Mouse (Mus musculus) lung, embryonic 14.5 days (tissue): ENCODE data around the gene Oosp1. TPM values are rescaled to one million over a fixed set of nuclear protein-coding genes. Genes with fewer than 3 reads are reported as not detected.

ENCODE experiments used
- ATAC-seq: fragments of 200-750 bp; cut with Nextera tagmentation; 2 replicates; pipeline ENCODE4 v1.8.0; 2017; ENCODE audit warnings: mild to moderate bottlenecking, moderate TSS enrichment, moderate library complexity; ENCODE audit not compliant: insufficient read depth
- DNase-seq: peaks from one replicate; pipeline ENCODE4 v3.0.0-alpha.2; 2015
- H3K27ac ChIP-seq: fragments of 300-500 bp; sonication (generic); 2 replicates; pipeline ENCODE4 v1.5.1; 2014; ENCODE audit warnings: low read depth, mild to moderate bottlenecking, moderate library complexity
- H3K27me3 ChIP-seq: fragments of 300-500 bp; sonication (generic); 2 replicates; pipeline ENCODE4 v1.6.1; 2014; ENCODE audit warnings: low read length, control low read depth; ENCODE audit not compliant: insufficient read depth
- H3K36me3 ChIP-seq: fragments of 300-500 bp; sonication (generic); 2 replicates; pipeline ENCODE4 v1.6.1; 2014; ENCODE audit warnings: control low read depth; ENCODE audit not compliant: insufficient read depth
- H3K4me1 ChIP-seq: fragments of 300-500 bp; sonication (generic); 2 replicates; pipeline ENCODE4 v1.6.1; 2014; ENCODE audit warnings: antibody characterized with exemption, control low read depth; ENCODE audit not compliant: insufficient read depth
- H3K4me2 ChIP-seq: fragments of 300-500 bp; sonication (generic); 2 replicates; pipeline ENCODE4 v1.6.1; 2014; ENCODE audit warnings: mild to moderate bottlenecking
- H3K4me3 ChIP-seq: fragments of 300-500 bp; sonication (generic); 2 replicates; pipeline ENCODE4 v1.5.1; 2014; ENCODE audit warnings: low read depth, low read length
- H3K9ac ChIP-seq: fragments of 300-500 bp; sonication (generic); 2 replicates; pipeline ENCODE4 v1.6.1; 2014
- H3K9me3 ChIP-seq: fragments of 300-500 bp; sonication (generic); 2 replicates; pipeline ENCODE4 v1.6.1; 2016; ENCODE audit warnings: low read depth, low read length, control low read depth
- CTCF ChIP-seq: IDR thresholded peaks from 2 replicates; pipeline ENCODE4 v1.5.1; 2016; ENCODE audit warnings: antibody characterized with exemption, low read depth
- WGBS: fragments of 180-500 bp; shearing (Covaris S2); extraction: QIAGEN DNeasy Blood & Tissue Kit; methylation state at CpG from one replicate; pipeline ENCODE4 v1.1.7; 2014; 5-methylcytosine and 5-hydroxymethylcytosine counted together
- polyA plus RNA-seq: library from polyadenylated mRNA; unstranded; fragments of >200 nt; fragmentation: Nextera tagmentation; extraction: Ambion mirVana; gene quantifications from 2 replicates; pipeline ENCODE4 v1.2.1, GENCODE M21; 2014

The Oosp1 gene
- polyA plus RNA-seq, 1 experiment from 2014 or later, result not detected

DNA sequence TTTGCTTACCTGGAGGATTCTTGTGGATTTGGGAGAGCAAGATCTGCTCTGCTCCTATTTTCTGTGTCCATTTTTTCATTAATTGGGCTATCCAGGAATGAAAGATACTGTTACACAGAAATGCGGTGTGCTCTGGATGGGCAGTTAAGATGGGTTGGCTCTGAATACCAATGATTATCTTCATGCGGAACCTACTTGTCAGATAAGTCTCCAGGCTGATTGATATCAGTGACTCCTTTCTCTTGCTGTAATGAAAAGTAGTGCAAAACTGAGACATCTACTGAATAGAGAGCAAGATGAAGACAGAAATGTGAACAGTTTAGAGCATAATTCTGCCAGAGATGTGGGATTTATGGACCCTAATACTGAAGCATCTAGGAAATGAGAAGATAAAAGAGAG is 67.4 kb downstream of the Oosp1 start, which contains the start of gene Ms4a2:
TSS of gene Ms4a2 (minus strand) at position 169 of the 400 bp plus-strand sequence.
- H3K9ac ChIP-seq, result no peak within 1 kb of the TSS
- H3K9me3 ChIP-seq, result no peaks in the 10 kb centered on the region
- 80% methylated on average over 2 of the region's 2 CpGs for WGBS
- no peak within 1 kb of the TSS for H3K4me3 ChIP-seq
- H3K27me3 ChIP-seq, result no peaks in the 10 kb centered on the region
- no peak within 1 kb of the TSS for H3K27ac ChIP-seq
- no peak for TF ChIP-seq CTCF
- no peaks in the 10 kb centered on the region for H3K4me1 ChIP-seq
- ATAC-seq, result no peak
- H3K36me3 ChIP-seq, result no peaks in the 10 kb centered on the region
- no peak for DNase-seq
- H3K4me2 ChIP-seq, result no peak within 1 kb of the TSS

DNA sequence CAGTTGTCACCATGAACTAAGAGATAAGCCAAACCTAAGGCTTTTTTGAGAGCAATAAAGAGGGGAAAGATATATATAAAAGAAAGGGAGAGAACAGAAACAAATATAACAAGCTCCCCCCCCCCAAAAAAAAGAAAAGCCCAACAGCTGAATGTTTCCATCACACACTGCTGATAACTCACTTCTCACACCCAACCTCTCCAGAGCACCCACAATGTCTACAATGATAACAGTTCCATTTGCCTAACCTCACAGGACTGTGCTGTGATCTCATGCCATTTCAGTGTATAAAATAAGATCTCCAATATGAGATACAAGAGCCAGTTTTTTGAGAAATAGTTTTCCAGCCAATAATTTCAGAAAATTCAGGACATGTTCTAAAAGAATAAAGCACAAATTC is 73.0 kb downstream of the Oosp1 start:
- Histone ChIP-seq H3K9ac (no peak overlapping the region), H3K27ac (no peak overlapping the region), H3K27me3 (no peaks in the 10 kb centered on the region), H3K4me2 (no peak overlapping the region), H3K36me3 (no peaks in the 10 kb centered on the region), H3K9me3 (no peaks in the 10 kb centered on the region), H3K4me1 (0 out of 2 replicates have a peak, but pooled peaks cover 3% of the 10 kb centered on the region), H3K4me3 (no peak overlapping the region)
- no peak for DNase-seq
- TF ChIP-seq CTCF, result no peak
- ATAC-seq, result no peak

Other genes with a start within 250 kb of the Oosp1 start
- gene Ms4a4b, start 247.6 kb downstream of the Oosp1 start, polyA plus RNA-seq, result 0.18 TPM in 1 of 2 replicates, not detected in the other
- 6.3 and 7.1 TPM in 2 replicates for gene Ms4a6c, start 221.8 kb downstream of the Oosp1 start, polyA plus RNA-seq
- not detected in 2 replicates for gene Gm8369, start 205.2 kb downstream of the Oosp1 start, polyA plus RNA-seq
- gene Ms4a6b, start 174.6 kb downstream of the Oosp1 start, polyA plus RNA-seq, result 5.2 and 6.1 TPM in 2 replicates
- gene Ms4a4d, start 154.3 kb downstream of the Oosp1 start, polyA plus RNA-seq, result 1.1 and 2.1 TPM in 2 replicates
- 5.2 and 6.0 TPM in 2 replicates for gene Ms4a6d, start 86.3 kb downstream of the Oosp1 start, polyA plus RNA-seq
- gene Ms4a2, start 67.4 kb downstream of the Oosp1 start, polyA plus RNA-seq, result 0.12 TPM in 1 of 2 replicates, not detected in the other
- not detected in 2 replicates for gene Ms4a3, start 50.3 kb downstream of the Oosp1 start, polyA plus RNA-seq
- not detected in 2 replicates for gene Oosp2, start 30.6 kb downstream of the Oosp1 start, polyA plus RNA-seq
- gene Oosp3, start 5.9 kb upstream of the Oosp1 start, polyA plus RNA-seq, result not detected in 2 replicates
- gene Gif, start 56.4 kb upstream of the Oosp1 start, polyA plus RNA-seq, result 0.28 and 0.46 TPM in 2 replicates
- 51.0 and 56.9 TPM in 2 replicates for gene Mrpl16, start 79.2 kb upstream of the Oosp1 start, polyA plus RNA-seq
- 17.2 and 19.1 TPM in 2 replicates for gene Stx3, start 128.3 kb upstream of the Oosp1 start, polyA plus RNA-seq
- not detected in 2 replicates for gene Olfr1417, start 148.1 kb upstream of the Oosp1 start, polyA plus RNA-seq
- not detected in 2 replicates for gene Olfr1418, start 169.9 kb upstream of the Oosp1 start, polyA plus RNA-seq
- not detected in 2 replicates for gene Olfr1419, start 184.0 kb upstream of the Oosp1 start, polyA plus RNA-seq
- gene Olfr1420, start 195.4 kb upstream of the Oosp1 start, polyA plus RNA-seq, result 0.05 TPM in 1 of 2 replicates, not detected in the other
- gene Patl1, start 221.2 kb upstream of the Oosp1 start, polyA plus RNA-seq, result 25.9 TPM in 2 replicates